Mouse (Mus musculus) left cerebral cortex, postnatal 36 days (tissue): Measurements from ENCODE around the gene D330045A20Rik. TPM values are rescaled to one million over a fixed set of nuclear protein-coding genes. Genes with fewer than 3 reads are reported as not detected.
"Not testable (repeated sequence)": the region's sequence is repeated elsewhere in the genome, so short reads cannot be mapped to it uniquely, and the experiment has no call there.

Source experiments
- DNase-seq, 2 experiments: peaks; one replicate each; pipeline ENCODE4 v3.0.0; 2021 to 2022; ENCODE audit warnings: low spot score in 2 of 2, mixed read lengths in 1 of 2
- intact Hi-C: fragments of 180-260 bp; cut with DNase I; formaldehyde crosslinking; loops from one replicate; pipeline ENCODE4 v1.15.1; 2025
- total RNA-seq, 2 experiments: library from RNA; stranded (reverse); gene quantifications; 2 replicates each; pipeline ENCODE4 v1.2.3; 2021

D330045A20Rik gene
- under 1 TPM; 0.57 to 0.64 TPM for total RNA-seq

DNA sequence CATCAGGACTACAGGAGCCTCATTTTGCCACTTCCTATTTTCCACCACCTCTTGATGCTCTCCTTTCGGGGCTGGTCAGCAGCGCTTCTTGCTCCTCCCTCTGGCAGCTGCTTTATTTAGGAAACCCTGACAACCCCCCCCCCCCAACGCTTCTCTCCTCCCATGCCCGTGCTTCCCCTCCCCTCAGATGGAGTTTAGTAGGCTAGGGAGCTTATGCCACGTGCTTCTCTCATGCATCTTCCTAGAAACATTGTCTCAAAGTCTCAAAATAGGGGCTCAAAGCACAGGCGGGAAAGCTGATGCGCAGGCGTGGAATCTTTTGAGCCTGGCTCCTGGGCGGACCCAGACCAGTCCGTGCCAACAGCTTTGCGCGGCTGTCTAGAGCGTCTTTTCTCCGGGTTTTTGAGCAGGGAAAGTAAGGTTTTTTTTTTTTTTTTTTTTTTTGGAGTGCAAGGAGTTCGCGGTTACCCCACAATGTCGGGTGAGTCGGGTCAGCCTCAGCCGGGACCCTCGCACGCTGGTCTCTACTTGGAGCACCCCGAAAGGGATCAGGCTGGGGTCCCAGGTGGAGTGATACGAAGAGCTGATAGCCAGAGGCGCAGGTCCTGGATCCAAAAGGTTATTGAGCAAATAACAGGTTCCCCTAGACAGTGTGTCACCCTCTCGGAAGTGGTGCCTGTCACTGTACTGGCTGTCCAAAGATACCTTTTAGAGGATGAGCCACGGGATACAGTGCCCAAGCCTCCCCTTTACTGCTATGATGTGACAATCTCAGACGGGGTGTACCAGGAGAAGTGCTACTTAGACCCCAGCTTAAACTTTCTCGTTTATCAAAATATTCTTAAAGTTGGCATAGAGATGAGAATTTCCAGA, at the start of gene D330045A20Rik:
Gene D330045A20Rik, plus strand, starts transcription at position 346 of the 873 bp plus-strand sequence.
- peak; percentile 7 to 12 for DNase-seq
- intact Hi-C loops = no loop called here

DNA sequence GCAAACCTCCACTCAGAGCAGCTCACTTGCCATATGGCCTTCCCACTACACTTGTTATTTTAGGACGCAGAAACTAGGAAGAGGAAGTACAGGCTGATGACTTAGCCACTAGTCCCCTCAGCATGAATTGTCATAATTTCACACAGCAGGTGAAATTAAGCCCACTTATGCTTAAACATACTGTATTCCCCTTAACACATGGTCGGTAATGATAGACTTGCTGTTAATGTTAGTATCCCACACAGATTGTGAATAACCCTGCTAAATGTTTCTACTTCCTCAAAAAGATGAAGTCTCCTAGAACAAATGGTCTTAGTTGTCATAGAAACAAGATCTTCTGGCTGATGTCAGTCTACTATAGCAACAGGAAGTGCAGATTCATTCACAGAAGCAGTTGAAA, 47.6 kb upstream of the D330045A20Rik start:
- intact Hi-C loops = no loop called here
- DNase-seq = peak in 1 of 2 experiments; percentile 7

GRCm38 (mm10) chrX:139435202-139435601, 45.0 kb upstream of the D330045A20Rik start:
- intact Hi-C loops = no loop called here
- no peak for DNase-seq

GRCm38 (mm10) chrX:139441057-139441456, 39.1 kb upstream of the D330045A20Rik start:
- intact Hi-C loops, DNase-seq: not testable (repeated sequence)

DNA sequence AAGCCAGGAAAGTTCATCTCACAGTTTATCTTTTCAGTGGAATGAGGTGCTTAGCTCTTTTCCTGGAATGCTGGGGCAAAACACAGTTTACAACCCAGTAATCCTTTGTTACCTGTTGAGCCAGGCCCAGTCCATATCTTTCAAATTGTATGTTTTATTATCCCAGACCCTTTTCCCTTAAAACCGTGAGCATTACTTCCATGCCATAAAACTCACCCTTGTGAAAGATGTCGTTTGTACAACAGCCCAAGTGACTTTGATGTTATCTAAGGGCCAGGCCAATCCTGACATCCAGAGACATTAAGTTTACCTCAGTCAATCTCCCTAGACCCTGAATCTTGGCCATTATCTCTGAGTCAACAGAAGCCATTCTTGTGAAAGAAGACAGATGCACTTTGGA, 23.4 kb upstream of the D330045A20Rik start:
- DNase-seq = no peak
- intact Hi-C loops = no loop called here

DNA sequence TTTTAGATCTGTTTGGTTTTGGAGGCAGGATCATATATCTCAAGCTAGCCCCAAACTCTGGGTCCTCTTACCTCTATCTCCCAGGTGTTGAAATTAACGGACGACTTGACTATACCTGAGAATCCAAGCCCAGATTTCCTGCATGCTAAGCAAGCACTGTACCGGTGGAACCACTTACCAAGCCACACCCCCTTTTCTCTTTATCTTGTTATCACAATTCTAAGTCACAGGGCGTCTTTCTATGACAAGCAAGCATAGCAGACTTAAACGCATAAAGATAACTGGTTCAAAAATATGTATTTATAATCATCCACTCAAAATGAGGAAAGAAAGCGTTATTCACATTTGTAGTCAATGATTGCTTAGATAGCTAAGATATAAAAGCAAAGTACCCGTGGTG, 1.9 kb downstream of the D330045A20Rik start:
- no peak for DNase-seq
- intact Hi-C loops = no loop called here

DNA sequence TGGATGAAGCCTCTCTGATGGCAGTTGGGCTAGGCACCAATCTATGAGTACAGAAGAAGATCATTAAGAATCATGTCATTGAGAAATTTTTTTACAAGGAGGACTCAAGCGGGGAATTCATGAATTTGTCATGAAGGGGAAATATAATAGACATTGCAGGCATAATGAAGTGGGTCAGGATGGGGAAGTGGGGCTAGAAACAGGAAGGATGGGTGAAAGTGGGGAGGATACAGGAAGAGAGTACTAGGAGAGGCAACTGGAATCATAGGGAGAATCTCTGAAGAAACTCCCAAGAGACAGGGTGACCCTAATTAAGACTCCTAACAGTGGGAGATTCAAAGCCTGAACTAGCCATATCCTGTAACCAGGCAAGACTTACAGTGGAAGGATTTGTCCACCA, 4.8 kb downstream of the D330045A20Rik start:
- DNase-seq = no peak
- intact Hi-C loops = no loop called here

DNA sequence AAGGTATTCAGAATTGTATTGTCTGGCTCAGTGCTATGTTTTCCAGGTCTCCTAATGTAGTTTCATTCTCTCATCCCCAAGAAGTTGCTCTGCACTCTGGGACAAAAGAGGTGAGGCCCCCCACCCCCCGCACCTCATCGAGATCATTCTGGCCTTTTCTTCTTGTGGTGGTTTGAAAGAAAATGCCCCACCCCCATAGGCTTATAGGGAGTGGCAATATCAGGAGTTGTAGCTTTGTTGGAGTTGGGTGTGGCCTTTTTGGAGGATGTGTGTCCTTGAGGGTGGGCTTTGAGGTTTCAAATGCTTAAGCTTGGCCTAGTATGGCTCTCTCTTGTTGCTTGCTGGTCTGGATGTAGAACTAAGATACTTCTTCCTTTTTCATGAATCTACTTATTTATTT, 36.0 kb downstream of the D330045A20Rik start:
- intact Hi-C loops = no loop called here
- no peak for DNase-seq

DNA sequence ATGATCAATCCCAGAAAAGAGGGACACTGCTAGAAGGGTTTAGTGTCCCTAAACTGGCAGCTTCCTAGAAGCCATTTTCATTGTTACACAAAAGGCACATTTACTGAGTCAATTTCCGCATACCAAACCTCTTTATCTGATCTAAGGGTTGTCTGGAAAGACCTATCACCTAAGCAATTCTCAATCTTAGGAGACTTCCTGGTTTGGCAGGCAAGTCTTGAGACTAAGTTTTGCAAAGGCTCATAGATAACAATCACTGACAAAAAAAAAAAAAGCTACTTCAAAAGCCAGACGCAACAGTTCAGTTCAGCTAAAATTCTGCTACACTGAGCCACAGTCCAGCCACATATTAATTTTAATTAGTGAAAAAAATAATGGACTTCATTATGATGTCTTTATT, 39.1 kb downstream of the D330045A20Rik start:
- intact Hi-C loops = no loop called here
- no peak for DNase-seq

- intact Hi-C loops = no loop called here
- no peak for DNase-seq
Observed at GRCm38 (mm10) chrX:139524303-139525091, 44.3 kb downstream of the D330045A20Rik start.

- intact Hi-C loops = no loop called here
- no peak for DNase-seq
Observed at GRCm38 (mm10) chrX:139525724-139526123, 45.6 kb downstream of the D330045A20Rik start.

DNA sequence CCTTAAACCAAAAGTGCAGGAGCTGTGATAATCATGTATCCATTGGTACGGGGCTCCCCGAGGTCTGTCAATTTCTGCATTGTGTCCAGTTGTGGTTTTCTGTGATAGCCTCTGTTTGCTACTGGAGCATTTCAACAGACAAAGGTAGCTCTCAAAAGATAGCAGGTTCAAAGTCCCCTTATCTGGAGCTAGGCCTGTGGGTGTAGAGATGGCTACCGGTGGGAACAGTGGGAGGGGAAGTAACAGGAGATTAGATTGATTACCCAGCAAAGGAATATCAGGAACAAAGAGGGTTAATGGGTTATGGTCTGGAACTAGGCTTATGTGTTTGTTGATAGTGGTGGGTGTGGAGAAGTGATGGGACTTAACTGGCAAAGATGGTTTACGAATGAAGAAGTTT, 46.8 kb downstream of the D330045A20Rik start:
- DNase-seq = no peak
- intact Hi-C loops = no loop called here

- intact Hi-C loops = no loop called here
- no peak for DNase-seq
Observed at GRCm38 (mm10) chrX:139529678-139530077, 49.5 kb downstream of the D330045A20Rik start.

GRCm38 (mm10) chrX:139532293-139532692, 52.1 kb downstream of the D330045A20Rik start:
- no peak for DNase-seq
- intact Hi-C loops = no loop called here

DNA sequence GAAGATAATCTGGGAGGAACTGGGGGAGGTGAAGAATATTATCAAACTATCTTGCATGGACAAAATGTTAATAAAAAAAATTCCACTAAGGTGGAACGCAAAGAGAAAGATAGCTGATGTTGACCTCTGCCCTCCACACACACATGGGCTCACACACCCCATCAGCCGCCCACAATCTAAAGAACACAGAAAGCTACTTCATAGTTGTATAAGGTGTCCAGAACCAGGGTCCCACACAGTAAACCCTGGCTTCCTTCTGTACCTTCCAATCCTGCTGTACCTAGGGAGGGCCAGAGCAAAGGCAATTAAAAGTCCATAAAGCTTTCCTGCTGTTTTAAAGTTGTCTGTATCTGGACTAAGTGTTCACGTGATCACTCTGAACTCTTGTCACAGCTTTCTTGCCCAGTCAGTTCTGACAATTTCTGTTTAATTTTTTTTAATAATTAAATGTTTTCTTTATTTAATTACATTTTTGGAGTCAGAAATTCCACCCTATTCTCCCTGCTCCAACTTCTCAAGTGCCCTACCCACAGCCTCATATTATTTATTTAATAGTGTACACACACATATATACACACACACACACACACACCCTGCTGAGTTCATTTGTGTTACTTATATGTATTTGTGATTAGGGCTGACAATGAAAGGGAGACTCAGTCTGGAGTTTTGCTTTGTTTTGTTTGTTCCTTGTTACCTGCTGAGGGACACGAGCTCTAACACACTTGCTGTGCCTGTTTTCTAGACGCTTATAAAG, 57.7 kb downstream of the D330045A20Rik start:
- DNase-seq = no peak
- intact Hi-C loops = no loop called here

DNA sequence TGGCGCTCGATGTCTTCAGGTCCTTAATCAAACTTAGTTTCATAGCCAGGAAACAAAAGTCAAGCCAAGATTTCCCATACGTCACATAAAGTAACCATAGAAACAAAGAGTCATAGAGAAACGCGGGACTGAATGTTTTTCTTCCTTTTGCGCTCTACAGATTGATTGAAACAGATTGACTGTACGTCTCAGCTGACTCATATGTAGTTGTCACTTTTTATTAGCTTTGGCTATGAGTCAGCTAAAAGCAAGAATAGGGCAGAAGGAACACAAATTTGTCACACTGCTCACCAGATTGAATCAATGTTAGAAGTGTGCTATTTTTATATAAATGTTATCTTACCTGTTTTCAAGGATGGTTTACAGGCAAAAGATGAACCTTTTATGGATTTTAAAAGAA, 63.6 kb downstream of the D330045A20Rik start:
- intact Hi-C loops = no loop called here
- DNase-seq = no peak

DNA sequence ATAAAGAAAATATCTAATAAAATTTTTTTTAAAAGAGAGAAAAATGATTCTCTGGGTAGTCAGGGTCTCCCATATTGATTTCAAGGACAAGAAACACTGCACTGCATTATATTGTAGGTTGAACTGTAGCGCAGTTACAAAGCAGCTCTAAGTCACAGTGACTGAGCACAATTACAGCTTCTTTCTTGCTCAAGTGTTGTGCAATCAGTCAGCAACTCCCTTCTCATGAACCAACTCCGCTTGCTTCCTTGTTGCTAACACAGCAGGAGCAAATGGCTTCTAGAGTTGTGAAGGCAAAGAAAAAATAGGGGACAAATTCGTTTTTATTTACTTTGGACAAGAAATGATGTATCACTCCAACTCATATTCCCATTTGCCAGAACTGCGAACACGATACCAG, 70.3 kb downstream of the D330045A20Rik start:
- DNase-seq = no peak
- intact Hi-C loops = no loop called here

DNA sequence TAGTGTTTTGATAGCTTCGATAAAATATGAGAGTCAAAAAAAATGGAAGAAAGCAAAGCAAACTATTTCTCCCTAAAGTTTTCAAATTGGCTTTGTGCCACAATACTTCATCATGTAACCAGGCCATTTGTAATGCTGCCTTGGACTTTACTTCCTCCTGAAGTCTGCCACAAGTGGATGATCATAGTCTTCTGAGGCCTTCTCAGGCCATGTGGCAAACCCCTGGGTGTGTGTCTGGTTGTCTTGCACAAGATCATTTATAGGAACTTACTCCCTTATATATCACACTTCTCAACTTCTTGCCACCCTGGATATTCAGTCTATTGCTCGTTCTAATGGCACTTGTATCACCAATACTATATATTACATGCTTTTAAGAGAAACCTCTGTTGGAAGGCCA, 71.9 kb downstream of the D330045A20Rik start:
- intact Hi-C loops = no loop called here
- no peak for DNase-seq

GRCm38 (mm10) chrX:139562255-139562924, 82.2 kb downstream of the D330045A20Rik start:
- intact Hi-C loops = no loop called here

More at GRCm38 (mm10) chrX:139562255-139562924, 82.2 kb downstream of the D330045A20Rik start:
- DNase-seq = no peak
